ENCODE assay signal across 8 mouse cellular contexts in genomic region chr13:42048991-42049773, GRCm38 (mm10). TPM values are rescaled to one million over a fixed set of nuclear protein-coding genes. Genes with fewer than 3 reads are reported as not detected.
DNase-seq lines count a peak whose midpoint lies in the region; ATAC-seq lines count a peak whose summit lies in the region.

No protein-coding gene starts in this region.

- no peaks in the 10 kb centered on the region for H3K36me3 ChIP-seq in embryonic facial prominence, embryonic 15.5 days
- H3K36me3 ChIP-seq in heart, embryonic 10.5 days = no peaks in the 10 kb centered on the region
- no peaks in the 10 kb centered on the region for H3K36me3 ChIP-seq in kidney, embryonic 15.5 days
- H3K36me3 ChIP-seq in liver, embryonic 15.5 days (replicated peaks) = no peaks in the 10 kb centered on the region
- no peaks in the 10 kb centered on the region for H3K36me3 ChIP-seq in neural tube, embryonic 12.5 days
- no peaks in the 10 kb centered on the region for H3K36me3 ChIP-seq in stomach, embryonic 16.5 days (ENCODE audit: control insufficient read depth, insufficient read depth, low read length)

- no peaks in the 10 kb centered on the region for H3K9me3 ChIP-seq in embryonic facial prominence, embryonic 15.5 days (replicated peaks)
- no peaks in the 10 kb centered on the region for H3K9me3 ChIP-seq in heart, embryonic 10.5 days
- H3K9me3 ChIP-seq in kidney, embryonic 15.5 days (replicated peaks) = no peaks in the 10 kb centered on the region
- no peaks in the 10 kb centered on the region for H3K9me3 ChIP-seq in liver, embryonic 15.5 days (replicated peaks)
- H3K9me3 ChIP-seq in neural tube, embryonic 12.5 days = no peaks in the 10 kb centered on the region
- H3K9me3 ChIP-seq in stomach, embryonic 16.5 days (replicated peaks; ENCODE audit: control insufficient read depth, low read length) = no peaks in the 10 kb centered on the region

- DNase-seq in 3T3-L1 (ENCODE audit: low read depth, low spot score) = peak; percentile 43
- DNase-seq in adrenal gland, postnatal 25 days = peak; percentile 86
- DNase-seq in heart, embryonic 10.5 days (ENCODE audit: low spot score) = peak; percentile 88

- H3K4me2 ChIP-seq in embryonic facial prominence, embryonic 15.5 days (replicated peaks) = peak overlapping the region; percentile 81
- H3K4me2 ChIP-seq in kidney, embryonic 15.5 days = peak overlapping the region; percentile 69
- H3K4me2 ChIP-seq in liver, embryonic 15.5 days = peak overlapping the region; percentile 98
- peak overlapping the region; percentile 87 for H3K4me2 ChIP-seq in neural tube, embryonic 12.5 days (replicated peaks)
- H3K4me2 ChIP-seq in stomach, embryonic 16.5 days (ENCODE audit: low read depth, low read length) = peak overlapping the region; percentile 64

- peak overlapping the region; percentile 57 for H3K9ac ChIP-seq in embryonic facial prominence, embryonic 15.5 days
- peak overlapping the region; percentile 82 for H3K9ac ChIP-seq in kidney, embryonic 15.5 days
- peak overlapping the region; percentile 73 for H3K9ac ChIP-seq in liver, embryonic 15.5 days
- peak overlapping the region; percentile 76 for H3K9ac ChIP-seq in neural tube, embryonic 12.5 days
- peak overlapping the region; percentile 86 for H3K9ac ChIP-seq in stomach, embryonic 16.5 days (ENCODE audit: low read length)

- H3K4me3 ChIP-seq in embryonic facial prominence, embryonic 15.5 days (replicated peaks) = peak overlapping the region; percentile 86
- peak overlapping the region; percentile 97 for H3K4me3 ChIP-seq in heart, embryonic 10.5 days
- peak overlapping the region; percentile 94 for H3K4me3 ChIP-seq in kidney, embryonic 15.5 days (replicated peaks)
- H3K4me3 ChIP-seq in liver, embryonic 15.5 days (replicated peaks) = peak overlapping the region; percentile 91
- peak overlapping the region; percentile 62 for H3K4me3 ChIP-seq in neural tube, embryonic 12.5 days
- H3K4me3 ChIP-seq in stomach, embryonic 16.5 days (replicated peaks; ENCODE audit: low read length) = peak overlapping the region; percentile 69

- WGBS in embryonic facial prominence, embryonic 15.5 days = under 1% methylated on average over 48 of the region's 48 CpGs
- 0% methylated on average over 48 of the region's 48 CpGs for WGBS in heart, embryonic 10.5 days
- 1% methylated on average over 48 of the region's 48 CpGs for WGBS in kidney, embryonic 15.5 days
- WGBS in liver, embryonic 15.5 days (ENCODE audit: insufficient replicate concordance) = under 1% methylated on average over 47 of the region's 48 CpGs
- WGBS in neural tube, embryonic 12.5 days = under 1% methylated on average over 48 of the region's 48 CpGs
- 1% methylated on average over 47 of the region's 48 CpGs for WGBS in stomach, embryonic 16.5 days

- no peak for ATAC-seq in embryonic facial prominence, embryonic 15.5 days (ENCODE audit: insufficient number of reproducible peaks, low FRiP score, low TSS enrichment, low read depth)
- ATAC-seq in kidney, embryonic 15.5 days (replicated peaks; ENCODE audit: low FRiP score) = peak; percentile 11; the same call in 1 of the 2 replicates
- ATAC-seq in liver, embryonic 15.5 days (ENCODE audit: insufficient read depth) = no peak
- ATAC-seq in neural tube, embryonic 12.5 days (ENCODE audit: low FRiP score, low read depth) = no peak
- no peak for ATAC-seq in stomach, embryonic 16.5 days (ENCODE audit: insufficient read depth, low FRiP score)

- peak overlapping the region; percentile 93 for H3K27ac ChIP-seq in embryonic facial prominence, embryonic 15.5 days (replicated peaks)
- peak overlapping the region; percentile 98 for H3K27ac ChIP-seq in heart, embryonic 10.5 days
- H3K27ac ChIP-seq in kidney, embryonic 15.5 days = peak overlapping the region; percentile 96
- H3K27ac ChIP-seq in liver, embryonic 15.5 days (replicated peaks) = peak overlapping the region; percentile 62
- peak overlapping the region; percentile 20 for H3K27ac ChIP-seq in neural tube, embryonic 12.5 days
- H3K27ac ChIP-seq in stomach, embryonic 16.5 days (ENCODE audit: low read length) = peak overlapping the region; percentile 90

- H3K27me3 ChIP-seq in embryonic facial prominence, embryonic 15.5 days = no peaks in the 10 kb centered on the region
- no peaks in the 10 kb centered on the region for H3K27me3 ChIP-seq in heart, embryonic 10.5 days (ENCODE audit: insufficient read depth, poor library complexity, severe bottlenecking)
- no peaks in the 10 kb centered on the region for H3K27me3 ChIP-seq in kidney, embryonic 15.5 days
- no peaks in the 10 kb centered on the region for H3K27me3 ChIP-seq in liver, embryonic 15.5 days
- H3K27me3 ChIP-seq in neural tube, embryonic 12.5 days (replicated peaks) = no peaks in the 10 kb centered on the region
- no peaks in the 10 kb centered on the region for H3K27me3 ChIP-seq in stomach, embryonic 16.5 days (ENCODE audit: control insufficient read depth, insufficient read depth, low read length)

- H3K4me1 ChIP-seq in embryonic facial prominence, embryonic 15.5 days = peaks cover 21% of the 10 kb centered on the region
- H3K4me1 ChIP-seq in heart, embryonic 10.5 days = peaks cover 9% of the 10 kb centered on the region; the same call in 1 of the 2 replicates
- H3K4me1 ChIP-seq in kidney, embryonic 15.5 days = peaks cover 24% of the 10 kb centered on the region
- peaks cover 42% of the 10 kb centered on the region for H3K4me1 ChIP-seq in liver, embryonic 15.5 days (replicated peaks)
- H3K4me1 ChIP-seq in neural tube, embryonic 12.5 days = peaks cover 14% of the 10 kb centered on the region
- H3K4me1 ChIP-seq in stomach, embryonic 16.5 days (ENCODE audit: control insufficient read depth, insufficient read depth, low read length) = peaks cover 7% of the 10 kb centered on the region; the same call in 1 of the 2 replicates

RNA-seq across cellular contexts. Expression of gene Hivep1, which starts 2.6 kb away (rescaled TPM):
- 24.8 and 31.6 TPM in 2 replicates for total RNA-seq in adrenal gland, postnatal 25 days (2021)
- polyA plus RNA-seq in embryonic facial prominence, embryonic 15.5 days (2015; fragmentation: Nextera tagmentation; extraction: Ambion mirVana) = 9.7 and 11.7 TPM in 2 replicates
- 7.5 and 8.2 TPM in 2 replicates for polyA plus RNA-seq in heart, embryonic 10.5 days (2016; fragmentation: Nextera tagmentation; extraction: Ambion mirVana)
- polyA plus RNA-seq in kidney, embryonic 15.5 days (2015; fragmentation: Nextera tagmentation; extraction: Ambion mirVana) = 14.1 and 15.0 TPM in 2 replicates
- 2.0 and 2.8 TPM in 2 replicates for polyA plus RNA-seq in liver, embryonic 15.5 days (2015; fragmentation: Nextera tagmentation; extraction: Ambion mirVana)
- 17.8 and 18.1 TPM in 2 replicates for polyA plus RNA-seq in neural tube, embryonic 12.5 days (2016; fragmentation: Nextera tagmentation; extraction: Ambion mirVana)
- polyA plus RNA-seq in stomach, embryonic 16.5 days (2015; fragmentation: Nextera tagmentation; extraction: Ambion mirVana) = 5.3 and 7.0 TPM in 2 replicates

Comparison
In these comparisons a context has a peak if more than half of its experiments do, and no peak if none do; other contexts are left out.
1. H3K27ac ChIP-seq: peak in every context shown above with its lines; median percentile 98 in heart, embryonic 10.5 days; 96 in kidney, embryonic 15.5 days; 93 in embryonic facial prominence, embryonic 15.5 days; 90 in stomach, embryonic 16.5 days; 62 in liver, embryonic 15.5 days; 20 in neural tube, embryonic 12.5 days.